Mouse (Mus musculus): ENCODE results near the gene Ccdc117. TPM values are rescaled to one million over a fixed set of nuclear protein-coding genes. Genes with fewer than 3 reads are reported as not detected.
"Not testable (repeated sequence)": the region's sequence is repeated elsewhere in the genome, so short reads cannot be mapped to it uniquely, and the experiment has no call there.

Gene Ccdc117
- 1 to 10 TPM; 3.3 to 5.9 (median 3.6) TPM for polyA plus RNA-seq (2017; shearing (Covaris generic))

GRCm38 (mm10) chr11:5541799-5542481 is at the start of gene Ccdc117:
Gene Ccdc117, minus strand, starts transcription at chr11:5542187.
- ATAC-seq, result peak; percentile 88

- ATAC-seq, result no peak
These were observed 33.1 kb upstream of the Ccdc117 start for GRCm38 (mm10) chr11:5575046-5575445.

GRCm38 (mm10) chr11:5573821-5574220 is 31.8 kb upstream of the Ccdc117 start:
- ATAC-seq, result no peak

- ATAC-seq, result no peak
These were observed 29.9 kb upstream of the Ccdc117 start for GRCm38 (mm10) chr11:5571856-5572255.

- no peak for ATAC-seq
These were observed 27.5 kb upstream of the Ccdc117 start, which contains the start of gene Ankrd36 for GRCm38 (mm10) chr11:5569474-5569873. Gene Ankrd36, plus strand, starts transcription at chr11:5569684.

GRCm38 (mm10) chr11:5568082-5568481 is 26.1 kb upstream of the Ccdc117 start:
- no peak for ATAC-seq

GRCm38 (mm10) chr11:5567654-5568053 is 25.7 kb upstream of the Ccdc117 start:
- ATAC-seq, result no peak

- ATAC-seq, result no peak
These were observed 24.5 kb upstream of the Ccdc117 start for GRCm38 (mm10) chr11:5566506-5566905.

- ATAC-seq, result no peak
These were observed 23.6 kb upstream of the Ccdc117 start for GRCm38 (mm10) chr11:5565596-5565995.

- no peak for ATAC-seq
These were observed 21.9 kb upstream of the Ccdc117 start for GRCm38 (mm10) chr11:5563898-5564297.

- ATAC-seq, result no peak
These were observed 20.8 kb upstream of the Ccdc117 start for GRCm38 (mm10) chr11:5562625-5563268.

GRCm38 (mm10) chr11:5560273-5560672 is 18.3 kb upstream of the Ccdc117 start:
- ATAC-seq, result no peak

- ATAC-seq, result no peak
These were observed 9.9 kb upstream of the Ccdc117 start for GRCm38 (mm10) chr11:5551931-5552330.

- no peak for ATAC-seq
These were observed 9.4 kb upstream of the Ccdc117 start for GRCm38 (mm10) chr11:5551430-5551829.

- ATAC-seq, result no peak
These were observed 4.7 kb upstream of the Ccdc117 start for GRCm38 (mm10) chr11:5546693-5547092.

- no peak for ATAC-seq
These were observed 3.5 kb upstream of the Ccdc117 start for GRCm38 (mm10) chr11:5545457-5545856.

- not testable (repeated sequence) for ATAC-seq
These were observed 2.7 kb upstream of the Ccdc117 start for GRCm38 (mm10) chr11:5544709-5545108.

GRCm38 (mm10) chr11:5543281-5543680 is 1.3 kb upstream of the Ccdc117 start:
- ATAC-seq, result no peak

GRCm38 (mm10) chr11:5542482-5543185 is 647 bp upstream of the Ccdc117 start:
- ATAC-seq, result no peak

- peak; percentile 41 for ATAC-seq
These were observed 673 bp downstream of the Ccdc117 start for GRCm38 (mm10) chr11:5541230-5541798.

GRCm38 (mm10) chr11:5540331-5540730 is 1.7 kb downstream of the Ccdc117 start:
- ATAC-seq, result no peak

GRCm38 (mm10) chr11:5537454-5537853 is 4.5 kb downstream of the Ccdc117 start:
- not testable (repeated sequence) for ATAC-seq

GRCm38 (mm10) chr11:5533108-5533507 is 8.9 kb downstream of the Ccdc117 start:
- ATAC-seq, result no peak

All from inflammation-experienced regulatory T-cells, adult 6 months (primary cell).